Mouse (Mus musculus) ovary, adult 18-20 months (tissue): ENCODE measurements around the gene H2-M2.
"Not testable (repeated sequence)": the region's sequence is repeated elsewhere in the genome, so short reads cannot be mapped to it uniquely, and the experiment has no call there.

Experiments
- DNase-seq: peaks from one replicate; pipeline ENCODE4 v3.0.0; 2022; ENCODE audit warnings: low spot score, mixed read lengths

Gene H2-M2

GRCm38 (mm10) chr17:37483452-37483851 is at the start of gene H2-M2:
Gene H2-M2 (minus strand): TSS chr17:37483552.
- DNase-seq: no peak

DNA sequence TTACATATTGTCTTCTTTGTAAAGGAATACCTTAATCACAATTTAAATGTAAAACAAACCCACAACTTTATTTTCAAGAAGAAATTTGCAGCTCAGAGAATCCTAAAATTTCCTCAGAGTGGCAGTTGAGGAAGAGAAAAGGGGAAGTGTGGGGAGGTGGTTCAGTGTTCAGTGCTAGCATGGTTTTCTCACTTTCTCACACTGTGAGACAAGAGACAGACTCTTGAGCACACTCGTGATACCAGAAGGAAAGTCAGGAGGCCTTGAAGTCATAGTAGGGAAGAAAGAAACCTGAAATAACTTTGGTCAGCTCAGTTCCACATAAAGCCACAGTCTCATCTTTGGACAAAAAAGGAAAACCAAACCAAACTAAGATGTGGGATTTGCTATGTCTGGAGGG is 42.1 kb upstream of the H2-M2 start:
- DNase-seq: not testable (repeated sequence)

GRCm38 (mm10) chr17:37524612-37525011 is 41.3 kb upstream of the H2-M2 start:
- not testable (repeated sequence) for DNase-seq

DNA sequence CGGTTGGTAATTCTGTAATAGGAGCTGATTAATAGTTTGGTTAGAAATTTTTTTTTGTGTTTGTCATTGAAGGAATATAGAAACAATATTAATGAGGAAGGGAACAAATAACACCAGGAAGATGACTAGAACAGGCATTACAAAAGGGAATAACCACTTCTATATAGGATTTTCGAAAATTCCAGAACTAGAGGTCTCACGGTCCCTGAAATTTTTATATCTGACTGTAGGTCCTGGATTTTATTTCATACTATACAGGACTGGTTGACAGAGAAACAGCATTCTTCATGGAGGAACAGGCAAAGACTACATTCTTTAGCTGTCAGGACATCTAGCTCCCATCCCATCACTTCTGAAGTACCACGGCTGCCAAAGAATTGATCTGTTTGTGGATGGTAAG is 24.4 kb upstream of the H2-M2 start, which contains the start of gene Olfr111:
TSS of gene Olfr111 (plus strand) at position 301 of the 400 bp plus-strand sequence.
- DNase-seq: no peak

DNA sequence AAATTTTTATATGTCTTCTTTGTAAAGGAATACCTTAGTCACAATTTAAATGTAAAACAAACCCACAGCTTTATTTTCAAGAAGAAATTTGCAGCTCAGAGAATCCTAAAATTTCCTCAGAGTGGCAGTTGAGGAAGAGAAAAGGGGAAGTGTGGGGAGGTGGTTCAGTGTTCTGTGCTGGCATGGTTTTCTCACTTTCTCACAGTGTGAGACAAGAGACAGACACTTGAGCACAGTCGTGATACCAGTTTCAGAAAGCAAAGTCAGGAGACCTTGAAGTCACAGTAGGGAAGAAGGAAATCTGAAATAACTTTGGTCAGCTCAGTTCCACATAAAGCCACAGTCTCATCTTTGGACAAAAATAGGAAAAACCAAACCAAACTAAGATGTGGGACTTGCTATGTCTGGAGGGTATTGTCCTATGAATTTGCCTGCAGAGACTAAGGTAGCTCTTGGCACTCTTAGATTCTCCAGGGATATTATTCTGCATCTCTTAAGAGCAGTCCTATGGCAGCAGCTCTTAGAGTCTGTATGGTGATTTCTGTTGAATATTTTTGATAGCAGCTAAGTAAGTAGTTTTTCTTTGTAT is 8.7 kb upstream of the H2-M2 start, which contains the start of gene Olfr110:
TSS of gene Olfr110 (plus strand) at position 539 of the 589 bp plus-strand sequence.
- DNase-seq: no peak

DNA sequence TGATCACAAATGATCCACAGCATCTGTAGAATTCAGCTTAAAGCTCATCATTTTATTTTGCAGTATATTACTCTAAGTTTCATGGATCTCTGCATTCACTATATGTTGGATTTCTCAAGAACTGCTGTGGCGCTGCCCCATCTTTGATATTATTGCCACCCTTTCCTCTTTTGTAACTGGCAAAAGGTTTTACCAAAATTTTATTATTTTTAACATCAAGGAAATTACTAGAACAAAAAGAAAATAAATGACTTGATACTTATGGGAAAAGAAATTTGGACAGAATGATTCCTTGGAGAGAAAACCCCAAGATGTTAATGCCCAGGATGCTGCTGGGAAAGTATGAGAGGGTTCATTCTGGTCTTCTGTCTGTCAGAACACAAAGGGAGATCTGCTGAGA is 24.7 kb downstream of the H2-M2 start, which contains the start of gene Olfr109:
TSS of gene Olfr109 (plus strand) at position 301 of the 400 bp plus-strand sequence.
- no peak for DNase-seq

- DNase-seq: no peak
Observed at GRCm38 (mm10) chr17:37445180-37445579, 38.2 kb downstream of the H2-M2 start, which contains the start of gene Olfr108. Gene Olfr108 (plus strand): TSS chr17:37445480.
